ENCODE assay signal across 9 mouse cellular contexts in the genomic region with DNA sequence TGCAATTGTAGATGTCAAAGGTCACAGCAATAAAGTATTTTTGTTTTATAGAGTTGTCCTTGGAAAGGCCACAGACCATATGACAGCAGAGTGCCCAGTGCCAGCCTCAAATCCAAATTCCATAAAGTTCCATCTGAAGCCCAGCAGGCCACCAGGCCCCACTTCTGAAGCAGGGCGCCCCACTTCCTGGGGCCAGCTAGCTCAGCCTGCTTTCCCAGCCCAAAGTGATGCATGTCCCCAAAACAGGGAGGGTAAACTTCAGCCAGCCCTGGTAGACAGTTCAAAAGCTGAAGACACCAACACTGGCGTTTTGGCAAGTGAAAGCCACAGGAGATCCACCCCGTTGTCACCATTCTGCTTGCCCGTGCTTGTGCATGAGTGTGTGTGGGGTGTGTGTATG.
"Had no signal": no experiment of that assay in that cellular context is flagged by ENCODE, and none has a peak within 500 bp of the region (broad histone marks: within the 10 kb centered on the region; RNA-seq: fewer than 3 reads in every experiment).

No protein-coding gene starts in this region.

- H3K9me3 ChIP-seq: liver, embryonic 15.5 days; neural tube, embryonic 12.5 days had no signal

- H3K36me3 ChIP-seq: liver, embryonic 15.5 days; neural tube, embryonic 12.5 days had no signal

- H3K27me3 ChIP-seq: liver, embryonic 15.5 days; neural tube, embryonic 12.5 days had no signal

- H3K9ac ChIP-seq: liver, embryonic 15.5 days; neural tube, embryonic 12.5 days had no signal

- DNase-seq: kidney, postnatal 14 days; lung, adult 2 months; midbrain, embryonic 14.5 days; thymus, postnatal 4 days had no signal

- H3K4me2 ChIP-seq: liver, embryonic 11.5 days; liver, embryonic 15.5 days; neural tube, embryonic 12.5 days had no signal

- H3K27ac ChIP-seq: left cerebral cortex, adult 2 months; liver, embryonic 15.5 days; neural tube, embryonic 12.5 days; stomach, postnatal 0 days had no signal

- H3K4me1 ChIP-seq: liver, embryonic 15.5 days; neural tube, embryonic 12.5 days had no signal

- H3K4me3 ChIP-seq: left cerebral cortex, adult 2 months; liver, embryonic 15.5 days; neural tube, embryonic 12.5 days had no signal
